Comparison of ENCODE assay signal across 8 mouse cellular contexts in genomic region chr8:3467006-3467885, GRCm38 (mm10). TPM values are rescaled to one million over a fixed set of nuclear protein-coding genes. Genes with fewer than 3 reads are reported as not detected.
A peak's percentile ranks its signal among the peaks of the same experiment; 100 is the strongest.
DNase-seq lines count a peak whose midpoint lies in the region; ATAC-seq and TF ChIP-seq lines count a peak whose summit lies in the region.

Gene Pex11g (minus strand): TSS chr8:3467680.

- peak; percentile 95 for ATAC-seq in erythroid progenitor cell, adult 5-6 weeks (replicated peaks; ENCODE audit: low FRiP score, poor library complexity, severe bottlenecking)
- ATAC-seq in heart, embryonic 12.5 days (ENCODE audit: insufficient number of reproducible peaks, low FRiP score), result peak; percentile 95
- peak; percentile 96 for ATAC-seq in kidney, postnatal 0 days (replicated peaks; ENCODE audit: low FRiP score, low read depth)
- peak; percentile 92 for ATAC-seq in liver, embryonic 11.5 days (replicated peaks; ENCODE audit: low FRiP score)
- ATAC-seq in stomach, embryonic 14.5 days (ENCODE audit: insufficient number of reproducible peaks, insufficient read depth, low FRiP score, low read depth), result peak; percentile 93

- H3K9ac ChIP-seq in heart, embryonic 12.5 days, result peak within 1 kb of the TSS; percentile 75
- H3K9ac ChIP-seq in kidney, postnatal 0 days (ENCODE audit: low read depth, low read length), result peak within 1 kb of the TSS; percentile 62
- peak within 1 kb of the TSS; percentile 69 for H3K9ac ChIP-seq in liver, embryonic 11.5 days (ENCODE audit: low read depth, low read length)
- peak within 1 kb of the TSS; percentile 37 for H3K9ac ChIP-seq in stomach, embryonic 14.5 days (replicated peaks; ENCODE audit: low read depth, low read length)

- no peaks in the 10 kb centered on the region for H3K27me3 ChIP-seq in heart, embryonic 12.5 days (replicated peaks)
- H3K27me3 ChIP-seq in kidney, postnatal 0 days (ENCODE audit: insufficient read depth, low read length), result no peaks in the 10 kb centered on the region
- no peaks in the 10 kb centered on the region for H3K27me3 ChIP-seq in liver, embryonic 11.5 days (replicated peaks; ENCODE audit: control insufficient read depth, insufficient read depth, low read length)
- H3K27me3 ChIP-seq in stomach, embryonic 14.5 days (ENCODE audit: control insufficient read depth, insufficient read depth, low read length), result no peaks in the 10 kb centered on the region

- 0 out of 2 replicates have a peak, but pooled peaks cover 6% of the 10 kb centered on the region for H3K4me1 ChIP-seq in heart, embryonic 12.5 days (replicated peaks)
- no peaks in the 10 kb centered on the region; the same call in 1 of the 2 replicates for H3K4me1 ChIP-seq in kidney, postnatal 0 days (replicated peaks; ENCODE audit: insufficient read depth, low read length)
- H3K4me1 ChIP-seq in liver, embryonic 11.5 days (replicated peaks; ENCODE audit: control insufficient read depth, insufficient read depth, low read length), result no peaks in the 10 kb centered on the region
- no peaks in the 10 kb centered on the region for H3K4me1 ChIP-seq in stomach, embryonic 14.5 days (ENCODE audit: control insufficient read depth, insufficient read depth, low read length)

- no peak for TF ChIP-seq CTCF in kidney, postnatal 0 days (IDR thresholded peaks at IDR 0.05; ENCODE audit: low read depth)

- H3K9me3 ChIP-seq in heart, embryonic 12.5 days (replicated peaks), result no peaks in the 10 kb centered on the region
- H3K9me3 ChIP-seq in kidney, postnatal 0 days (replicated peaks; ENCODE audit: low read length), result no peaks in the 10 kb centered on the region
- H3K9me3 ChIP-seq in liver, embryonic 11.5 days (ENCODE audit: control insufficient read depth, low read length), result no peaks in the 10 kb centered on the region
- no peaks in the 10 kb centered on the region for H3K9me3 ChIP-seq in stomach, embryonic 14.5 days (ENCODE audit: control insufficient read depth, low read depth, low read length)

- peak within 1 kb of the TSS; percentile 74 for H3K27ac ChIP-seq in heart, embryonic 12.5 days (ENCODE audit: poor library complexity, severe bottlenecking)
- H3K27ac ChIP-seq in kidney, postnatal 0 days, result peak within 1 kb of the TSS; percentile 70; the same call in 1 of the 2 replicates
- H3K27ac ChIP-seq in liver, embryonic 11.5 days (ENCODE audit: low read depth, low read length), result no peak within 1 kb of the TSS
- peak within 1 kb of the TSS; percentile 71 for H3K27ac ChIP-seq in stomach, embryonic 14.5 days (ENCODE audit: low read length)

- H3K4me3 ChIP-seq in heart, embryonic 12.5 days, result peak within 1 kb of the TSS; percentile 51
- H3K4me3 ChIP-seq in kidney, postnatal 0 days (replicated peaks; ENCODE audit: low read depth, low read length), result peak within 1 kb of the TSS; percentile 39
- peak within 1 kb of the TSS; percentile 51 for H3K4me3 ChIP-seq in liver, embryonic 11.5 days (ENCODE audit: low read depth, low read length)
- H3K4me3 ChIP-seq in stomach, embryonic 14.5 days (ENCODE audit: low read depth, low read length), result peak within 1 kb of the TSS; percentile 42

- H3K36me3 ChIP-seq in heart, embryonic 12.5 days, result no peaks in the 10 kb centered on the region
- H3K36me3 ChIP-seq in kidney, postnatal 0 days (ENCODE audit: insufficient read depth, low read length), result no peaks in the 10 kb centered on the region
- no peaks in the 10 kb centered on the region for H3K36me3 ChIP-seq in liver, embryonic 11.5 days (ENCODE audit: control insufficient read depth, insufficient read depth, low read length)
- H3K36me3 ChIP-seq in stomach, embryonic 14.5 days (ENCODE audit: control insufficient read depth, insufficient read depth, low read length), result no peaks in the 10 kb centered on the region

- 6% methylated on average over 32 of the region's 32 CpGs for WGBS in heart, embryonic 12.5 days
- WGBS in kidney, postnatal 0 days, result 5% methylated on average over 32 of the region's 32 CpGs
- 5% methylated on average over 32 of the region's 32 CpGs for WGBS in liver, embryonic 11.5 days
- WGBS in stomach, embryonic 14.5 days, result 5% methylated on average over 32 of the region's 32 CpGs

- peak within 1 kb of the TSS; percentile 69 for H3K4me2 ChIP-seq in heart, embryonic 12.5 days
- H3K4me2 ChIP-seq in kidney, postnatal 0 days (ENCODE audit: low read length), result peak within 1 kb of the TSS; percentile 59
- H3K4me2 ChIP-seq in liver, embryonic 11.5 days, result peak within 1 kb of the TSS; percentile 69
- peak within 1 kb of the TSS; percentile 58 for H3K4me2 ChIP-seq in stomach, embryonic 14.5 days (replicated peaks; ENCODE audit: low read depth, low read length)

- DNase-seq in CD4-positive helper T cell, adult 2 months (ENCODE audit: low read depth, low spot score), result peak; percentile 85
- peak; percentile 77 for DNase-seq in brain, embryonic 18.5 days (ENCODE audit: low read depth, low spot score)
- DNase-seq in kidney, postnatal 0 days (ENCODE audit: low spot score), result peak; percentile 97
- peak; percentile 97 for DNase-seq in liver, embryonic 11.5 days (ENCODE audit: low spot score)
- peak; percentile 84 for DNase-seq in naive thymus-derived CD4-positive, alpha-beta T cell, adult 2 months (ENCODE audit: low read depth)

RNA-seq across cellular contexts. Expression of gene Pex11g, which starts in this region (rescaled TPM):
- total RNA-seq in erythroid progenitor cell, adult 5-6 weeks (2015; ENCODE audit: low replicate concordance), result 0.72 TPM in 1 of 2 replicates, not detected in the other
- not detected in 2 replicates for total RNA-seq in erythroid progenitor cell, adult 5-6 weeks (2017; ENCODE audit: low replicate concordance)
- 4.9 and 5.1 TPM in 2 replicates for polyA plus RNA-seq in heart, embryonic 12.5 days (2016; fragmentation: Nextera tagmentation; extraction: Ambion mirVana)
- 8.1 and 8.8 TPM in 2 replicates for polyA plus RNA-seq in kidney, postnatal 0 days (2015; fragmentation: Nextera tagmentation; extraction: Ambion mirVana)
- polyA plus RNA-seq in liver, embryonic 11.5 days (2014; fragmentation: Nextera tagmentation; extraction: Ambion mirVana), result 3.4 and 4.3 TPM in 2 replicates
- 3.9 and 6.2 TPM in 2 replicates for polyA plus RNA-seq in stomach, embryonic 14.5 days (2014; fragmentation: Nextera tagmentation; extraction: Ambion mirVana)

Comparison
In these comparisons a context has a peak if more than half of its experiments do, and no peak if none do; other contexts are left out.
1. Peak in ATAC-seq in erythroid progenitor cell, adult 5-6 weeks; RNA of the gene not detected or under 1 TPM.